Mouse (Mus musculus) left cerebral cortex, postnatal 36 days (tissue): ENCODE data around the gene Vmn1r231. TPM values are rescaled to one million over a fixed set of nuclear protein-coding genes. Genes with fewer than 3 reads are reported as not detected.

Experiments used
- DNase-seq, 2 experiments: peaks; one replicate each; pipeline ENCODE4 v3.0.0; 2021 to 2022; ENCODE audit warnings: low spot score in 2 of 2, mixed read lengths in 1 of 2
- intact Hi-C: fragments of 180-260 bp; cut with DNase I; formaldehyde crosslinking; loops from one replicate; pipeline ENCODE4 v1.15.1; 2025
- total RNA-seq, 2 experiments: library from RNA; stranded (reverse); gene quantifications; 2 replicates each; pipeline ENCODE4 v1.2.3; 2021

Gene Vmn1r231
- not detected for total RNA-seq

- no peak for DNase-seq
- intact Hi-C loops, result no loop called here
These were observed at the start of gene Vmn1r231 for GRCm38 (mm10) chr17:20904991-20905390. Gene Vmn1r231 (minus strand): TSS chr17:20905091.

GRCm38 (mm10) chr17:20946636-20947035 lies 41.7 kb upstream of the Vmn1r231 start:
- no peak for DNase-seq
- intact Hi-C loops, result loop anchor here (10.0 kb wide), 1 partner anchor 588 kb away; the partner anchor contains the start of gene Zfp52

- DNase-seq, result no peak
- intact Hi-C loops, result loop anchor here (10.0 kb wide), 1 partner anchor 589 kb away; the partner anchor contains the start of gene Zfp52
These were observed 41.2 kb upstream of the Vmn1r231 start for GRCm38 (mm10) chr17:20946026-20946565.

GRCm38 (mm10) chr17:20944985-20945891 lies 40.3 kb upstream of the Vmn1r231 start, which contains the start of gene Ppp2r1a:
Gene Ppp2r1a (plus strand): TSS chr17:20945311.
- peak; percentile 99 for DNase-seq
- intact Hi-C loops, result loop anchor here (2.0 to 10.0 kb wide), 3 partner anchors 64 to 590 kb away; partner anchors contain the start of genes Zfp160, Zfp51 and Zfp52

GRCm38 (mm10) chr17:20944226-20944625 lies 39.3 kb upstream of the Vmn1r231 start:
- intact Hi-C loops, result loop anchor here (2.0 to 10.0 kb wide), 3 partner anchors 65 to 591 kb away; partner anchors contain the start of genes Zfp160, Zfp51 and Zfp52

GRCm38 (mm10) chr17:20919614-20920013 lies 14.7 kb upstream of the Vmn1r231 start, which contains the start of gene Vmn1r232:
Gene Vmn1r232 (minus strand): TSS chr17:20919714.
- no peak for DNase-seq
- intact Hi-C loops, result no loop called here

More at GRCm38 (mm10) chr17:20944226-20944625, 39.3 kb upstream of the Vmn1r231 start:
- no peak for DNase-seq

- no peak for DNase-seq
- intact Hi-C loops, result no loop called here
These were observed 64.7 kb downstream of the Vmn1r231 start, which contains the start of gene Vmn1r230 for GRCm38 (mm10) chr17:20840144-20840543. Gene Vmn1r230 (plus strand): TSS chr17:20840444.

Other genes with a start within 250 kb of the Vmn1r231 start
- not detected for gene Vmn1r226, start 222.2 kb downstream of the Vmn1r231 start, total RNA-seq
- gene Vmn1r227, start 175.2 kb downstream of the Vmn1r231 start, total RNA-seq, result not detected
- not detected for gene Vmn1r228, start 118.9 kb downstream of the Vmn1r231 start, total RNA-seq
- gene Vmn1r229, start 93.5 kb downstream of the Vmn1r231 start, total RNA-seq, result under 1 TPM in 1 of 2 experiments, not detected in 1; 0.14 TPM
- not detected for gene Vmn1r230, start 64.6 kb downstream of the Vmn1r231 start, total RNA-seq
- gene Vmn1r232, start 14.6 kb upstream of the Vmn1r231 start, total RNA-seq, result not detected
- 100 to 1,000 TPM; 535 to 639 TPM for gene Ppp2r1a, start 40.2 kb upstream of the Vmn1r231 start, total RNA-seq
- gene Vmn1r233, start 91.4 kb upstream of the Vmn1r231 start, total RNA-seq, result not detected
- gene Zfp160, start 103.8 kb upstream of the Vmn1r231 start, total RNA-seq, result 10 to 100 TPM; 15.7 to 22.4 TPM